Mouse (Mus musculus) retina, postnatal 1 day (tissue): ENCODE measurements around the gene Pik3r3.
"Not testable (repeated sequence)": the region's sequence is repeated elsewhere in the genome, so short reads cannot be mapped to it uniquely, and the experiment has no call there.

Experiments used
- DNase-seq: peaks from one replicate; pipeline ENCODE4 v3.0.0-alpha.2; 2012

The Pik3r3 gene

GRCm38 (mm10) chr4:116221140-116221851 lies at the start of gene Pik3r3:
TSS of gene Pik3r3 (plus strand) at chr4:116221618.
- DNase-seq, result peak; percentile 100

- DNase-seq, result peak; percentile 26
These were observed 48.3 kb upstream of the Pik3r3 start, which contains the start of the genes 1700042G07Rik and Gm49337 for GRCm38 (mm10) chr4:116173072-116173471. TSS of gene 1700042G07Rik (plus strand) at chr4:116173372. TSS of gene Gm49337 (plus strand) at chr4:116173384.

GRCm38 (mm10) chr4:116173752-116174151 lies 47.7 kb upstream of the Pik3r3 start:
- peak; percentile 46 for DNase-seq

DNA sequence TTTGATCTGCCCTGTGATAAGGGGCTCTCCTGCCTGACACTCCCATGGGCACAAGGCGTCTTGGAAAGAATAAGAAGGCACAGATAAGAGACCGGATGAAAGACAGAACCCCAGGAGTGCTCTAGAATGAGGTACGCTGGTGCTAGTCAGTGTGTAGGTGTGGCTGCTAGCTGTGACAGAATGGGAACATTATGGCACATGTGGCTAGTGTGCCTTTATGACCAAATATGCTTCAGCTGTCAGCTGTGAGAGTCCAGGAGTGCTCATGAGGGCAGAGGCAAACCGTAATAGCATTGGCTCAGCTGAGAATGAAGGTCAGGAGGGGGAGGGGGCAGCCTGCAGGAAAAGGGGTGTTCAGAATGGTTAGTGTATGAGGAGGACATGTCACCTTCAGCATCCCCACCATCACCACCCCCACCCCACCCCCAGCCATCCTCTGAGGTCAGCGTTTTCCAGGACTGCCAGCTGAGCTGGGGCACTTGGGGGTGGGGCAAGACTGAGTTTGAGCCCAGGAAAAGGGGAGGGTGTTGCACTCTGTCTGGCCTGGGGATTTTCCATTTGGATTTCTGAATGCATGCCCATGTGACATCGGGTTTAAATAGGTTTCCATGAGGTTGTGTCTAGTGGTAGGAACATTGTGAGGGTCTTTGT lies 46.8 kb upstream of the Pik3r3 start:
- DNase-seq, result peak; percentile 80

- DNase-seq, result no peak
These were observed 46.3 kb upstream of the Pik3r3 start for GRCm38 (mm10) chr4:116175136-116175535.

GRCm38 (mm10) chr4:116175711-116176542 lies 45.5 kb upstream of the Pik3r3 start:
- DNase-seq, result peak; percentile 74

DNA sequence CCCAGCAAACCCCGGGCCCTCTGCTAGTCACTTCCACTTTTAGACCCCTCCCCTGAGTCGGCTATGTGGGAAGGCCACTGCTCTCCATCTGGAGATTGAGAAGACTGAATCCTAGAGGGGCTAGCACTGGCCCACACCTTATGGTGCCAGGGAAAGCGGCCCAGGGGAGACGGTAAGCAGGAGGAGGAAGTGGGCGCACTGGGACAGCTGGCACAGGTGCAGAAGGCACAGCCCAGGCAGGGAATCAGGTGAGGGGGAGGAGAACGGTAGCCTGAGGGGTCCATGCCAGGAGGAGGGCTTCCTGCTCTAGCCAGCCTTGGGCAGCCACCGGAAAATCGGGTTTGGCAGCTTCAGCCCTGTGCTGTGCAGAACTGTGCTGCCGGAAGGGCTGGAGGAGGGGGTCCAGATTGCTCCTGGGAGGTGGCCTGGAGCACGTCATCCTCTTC lies 44.9 kb upstream of the Pik3r3 start:
- peak; percentile 92 for DNase-seq

DNA sequence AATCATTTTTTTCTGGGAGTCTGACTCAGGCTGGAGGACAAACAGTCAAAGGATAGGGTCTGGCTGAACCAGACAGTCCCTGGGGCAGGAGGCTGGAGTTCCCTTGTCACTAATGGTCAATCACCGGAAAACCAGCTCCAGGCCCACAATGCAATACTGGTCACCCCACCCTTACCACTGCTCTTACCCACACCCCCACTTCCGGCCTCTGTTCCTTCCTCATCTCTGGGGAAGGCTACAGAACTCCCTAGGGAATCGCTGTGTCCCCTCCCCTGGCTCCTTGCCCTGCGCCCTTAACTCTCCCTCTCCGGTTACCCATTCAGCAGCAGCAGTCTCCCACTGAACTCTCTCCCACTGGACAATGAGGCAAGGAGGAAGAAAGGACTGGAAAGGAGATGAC lies 44.3 kb upstream of the Pik3r3 start:
- peak; percentile 79 for DNase-seq

DNA sequence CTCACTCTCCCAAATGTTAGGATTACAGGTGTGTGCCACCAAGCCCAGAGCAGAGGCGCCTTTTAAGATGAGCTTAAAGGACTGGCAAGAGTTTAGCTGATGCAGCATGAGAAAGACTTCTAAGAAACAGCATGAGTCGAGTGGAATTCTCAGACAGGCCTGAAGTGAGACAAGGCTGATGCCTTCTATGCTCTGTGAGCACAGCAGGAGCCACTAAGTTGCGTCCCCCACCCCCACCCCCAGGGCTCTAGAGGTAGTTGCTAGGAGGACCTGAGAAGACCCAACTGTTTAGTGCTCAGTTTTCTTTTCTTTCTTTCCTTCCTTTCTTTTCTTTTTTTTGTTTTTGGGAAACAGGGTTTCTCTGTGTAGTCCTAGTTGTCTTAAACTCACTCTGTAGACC lies 39.3 kb upstream of the Pik3r3 start:
- no peak for DNase-seq

DNA sequence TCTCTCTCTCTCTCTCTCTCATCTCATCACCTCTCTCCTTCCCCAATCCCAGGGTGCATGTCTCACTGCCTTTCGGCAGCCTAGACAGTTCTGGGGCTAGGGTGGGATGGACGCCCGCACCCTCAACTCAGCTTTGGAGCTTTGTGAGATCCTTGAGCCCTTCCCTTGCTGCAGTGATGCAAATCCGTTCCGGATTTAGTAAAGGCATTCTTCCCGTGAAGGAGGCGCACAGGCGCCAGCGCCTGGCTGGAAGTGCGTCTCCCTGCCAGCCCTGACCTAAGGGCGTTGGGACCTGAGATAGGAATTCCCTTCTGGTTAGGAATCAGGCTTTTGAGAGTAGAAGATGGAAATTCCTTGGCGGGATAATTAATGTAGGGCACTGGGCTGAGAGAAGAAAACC lies 38.7 kb upstream of the Pik3r3 start:
- DNase-seq, result peak; percentile 42

DNA sequence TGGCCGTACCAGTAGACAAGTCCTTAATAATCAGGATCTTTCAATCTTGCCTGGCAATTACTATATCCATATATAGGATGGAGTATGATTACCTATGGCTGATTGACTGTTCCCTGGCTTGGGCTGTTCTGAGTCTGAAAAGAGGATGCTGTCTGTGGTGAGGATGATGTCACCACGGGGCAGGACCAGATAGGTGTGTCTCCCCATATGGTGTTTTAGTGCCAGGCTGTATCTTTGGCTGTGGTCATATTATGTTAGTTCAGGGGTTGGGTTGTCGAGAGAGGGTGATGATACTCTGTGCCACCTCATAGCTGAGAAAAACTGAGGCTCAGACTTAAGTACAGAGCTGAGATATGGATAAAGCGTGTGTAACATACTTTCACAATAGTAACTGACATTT lies 36.3 kb upstream of the Pik3r3 start:
- no peak for DNase-seq

DNA sequence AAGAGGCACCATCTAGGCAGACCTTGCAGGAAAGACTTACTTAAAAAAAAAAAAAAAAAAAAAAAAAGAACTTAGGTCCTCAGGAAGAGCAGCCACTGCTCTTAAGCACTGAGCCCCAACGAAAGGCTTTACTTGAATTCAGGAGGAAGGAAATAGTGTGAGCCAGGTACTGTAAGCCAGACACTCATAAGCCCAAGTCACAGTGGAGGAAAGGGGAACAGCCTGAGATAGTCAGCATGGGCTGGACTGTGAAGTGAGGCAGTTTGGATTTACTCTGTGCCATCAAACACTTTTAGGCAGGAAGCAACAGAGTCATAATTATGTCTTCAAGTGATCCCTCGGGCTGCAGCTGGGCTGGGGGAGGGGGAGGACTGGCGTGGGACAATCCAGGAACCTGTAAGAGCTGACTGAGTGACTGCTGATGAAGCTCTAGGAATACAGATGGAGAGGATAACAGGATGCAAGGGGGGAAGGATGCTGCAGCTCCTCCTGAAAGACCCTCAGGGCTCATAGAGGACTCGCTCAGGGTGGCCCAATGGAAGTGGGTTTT lies 29.1 kb upstream of the Pik3r3 start:
- DNase-seq, result no peak

DNA sequence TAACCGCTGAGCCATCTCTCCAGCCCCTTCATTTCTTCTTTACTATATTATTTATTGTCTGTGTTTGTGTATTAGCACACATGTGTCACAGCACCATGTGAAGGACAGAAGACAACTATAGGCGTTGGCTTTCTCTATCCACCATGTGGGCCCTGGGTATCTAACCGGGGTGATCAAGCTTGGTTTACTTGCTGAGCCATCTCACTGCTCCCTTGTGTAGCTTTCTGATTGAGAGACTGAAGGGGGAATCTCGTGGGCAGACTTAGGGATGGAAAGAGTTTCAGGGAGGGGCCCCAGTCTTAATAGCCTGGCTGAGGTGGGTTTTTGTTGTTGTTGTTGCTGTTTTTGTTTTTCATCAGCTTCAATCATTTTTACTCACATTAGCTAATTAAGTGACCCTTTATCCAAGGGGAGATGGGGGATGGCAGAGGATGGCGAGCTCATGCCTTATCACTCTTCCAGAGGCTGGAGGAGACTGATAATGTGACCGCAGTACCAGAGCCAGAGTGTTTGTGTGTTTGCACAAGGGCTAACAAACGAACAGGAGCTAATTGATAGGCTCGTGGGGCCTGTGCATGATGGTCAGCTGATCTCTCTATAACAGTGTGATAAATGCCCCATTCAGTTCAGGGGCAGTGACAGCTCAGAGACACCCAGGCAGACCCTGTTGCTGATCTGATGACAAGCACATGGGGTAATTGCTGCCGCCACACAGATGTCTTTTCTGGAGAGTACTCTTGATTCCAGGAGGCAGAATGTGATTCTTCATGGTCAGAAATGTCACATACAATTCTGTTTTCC lies 27.6 kb upstream of the Pik3r3 start:
- DNase-seq, result no peak

DNA sequence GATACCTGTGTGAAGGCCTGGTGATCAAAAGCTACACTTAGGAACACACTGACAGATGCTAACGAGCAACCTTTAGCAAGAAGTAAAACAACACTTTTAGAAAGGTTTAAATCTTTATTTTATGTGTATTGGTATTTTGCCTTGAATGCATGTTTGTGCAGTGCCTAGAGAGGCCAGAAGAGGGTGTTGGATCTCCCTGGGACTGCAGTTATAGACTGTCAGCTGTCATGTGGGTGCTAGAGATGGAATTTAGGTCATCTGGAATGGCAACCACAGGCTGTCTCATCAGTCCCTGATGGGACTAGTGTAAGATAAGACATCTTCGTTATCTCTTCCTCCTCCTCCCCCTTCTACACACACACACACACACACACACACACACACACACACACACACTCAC lies 23.0 kb upstream of the Pik3r3 start:
- DNase-seq, result peak; percentile 72

DNA sequence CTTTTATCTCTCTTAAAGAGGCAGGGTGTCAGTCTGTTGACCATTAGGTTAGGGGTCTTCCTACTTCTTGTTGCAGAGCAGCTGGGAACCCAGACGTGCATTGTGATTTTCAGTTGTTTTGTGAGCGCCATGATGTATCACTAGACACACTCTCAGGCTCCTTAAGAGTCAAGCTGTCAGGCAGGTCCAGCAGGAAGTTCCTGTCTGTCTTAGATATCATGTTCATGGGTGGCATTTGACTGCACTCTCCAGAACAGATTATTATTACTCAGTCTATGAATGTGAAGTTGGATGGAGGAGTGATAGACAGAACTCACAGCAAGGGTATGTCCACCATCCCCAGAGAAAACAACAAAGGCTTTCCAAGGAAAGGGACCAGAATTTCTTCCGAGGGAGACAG lies 17.0 kb upstream of the Pik3r3 start:
- DNase-seq, result no peak

GRCm38 (mm10) chr4:116206531-116206930 lies 14.9 kb upstream of the Pik3r3 start:
- no peak for DNase-seq

- DNase-seq, result no peak
These were observed 12.5 kb upstream of the Pik3r3 start for GRCm38 (mm10) chr4:116208891-116209290.

DNA sequence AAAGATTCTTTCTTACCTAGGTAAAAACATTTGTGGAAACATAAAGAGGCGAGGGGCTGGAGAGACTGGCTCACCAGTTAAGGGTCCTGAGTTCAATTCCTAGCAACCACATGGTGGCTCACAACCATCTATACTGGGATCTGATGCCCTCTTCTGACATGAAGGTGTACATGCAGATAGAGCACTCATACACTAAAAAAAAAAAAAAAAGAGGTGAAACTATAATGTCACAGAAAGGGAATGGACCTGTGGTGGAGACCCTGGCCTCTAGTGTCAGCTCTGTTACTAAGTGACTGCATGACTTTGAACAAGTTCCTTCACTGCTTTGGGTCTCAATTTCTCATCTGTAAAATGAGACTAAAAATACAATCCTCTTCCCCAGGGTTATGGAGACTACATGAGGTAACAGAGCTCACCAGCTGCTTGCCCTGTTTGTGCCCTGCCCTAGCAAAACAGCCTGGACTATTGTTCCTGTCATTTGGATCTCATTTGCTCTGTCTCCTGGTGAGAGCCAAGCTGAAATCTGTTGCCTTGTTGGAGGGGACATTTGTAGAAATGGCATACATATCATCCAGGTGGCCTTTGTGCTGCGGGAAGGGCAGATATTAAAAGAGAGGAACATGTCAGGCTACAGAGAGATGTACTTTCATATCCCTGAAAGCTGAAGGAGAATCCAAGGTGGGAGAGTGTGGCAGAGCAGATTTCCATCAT lies 5.4 kb upstream of the Pik3r3 start:
- DNase-seq, result no peak

DNA sequence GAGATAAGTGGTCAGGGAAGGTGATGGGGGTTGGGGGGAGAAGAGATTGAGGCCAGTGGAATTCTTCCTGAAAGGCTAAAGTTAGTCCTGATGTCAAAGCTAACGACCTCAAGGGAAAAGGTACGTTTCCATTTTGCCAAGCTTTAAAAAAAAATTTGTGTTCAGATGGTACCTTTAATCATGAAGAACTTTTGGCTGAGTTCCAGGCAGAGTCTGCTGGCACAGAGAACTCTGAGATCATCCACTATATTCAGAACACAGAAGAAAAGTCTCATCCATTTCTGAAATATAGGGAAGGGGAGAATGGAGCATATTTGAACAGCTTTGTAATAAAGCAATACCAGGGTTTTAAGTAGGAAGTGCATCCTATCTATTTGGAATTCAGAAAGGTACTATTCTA lies 4.4 kb upstream of the Pik3r3 start:
- no peak for DNase-seq

- DNase-seq, result not testable (repeated sequence)
These were observed 3.8 kb upstream of the Pik3r3 start for GRCm38 (mm10) chr4:116217661-116218060.

GRCm38 (mm10) chr4:116219056-116219455 lies 2.4 kb upstream of the Pik3r3 start:
- DNase-seq, result no peak
